Mouse (Mus musculus) cortical plate, adult 2 months (tissue): ENCODE measurements around the gene Itgb1. TPM values are rescaled to one million over a fixed set of nuclear protein-coding genes. Genes with fewer than 3 reads are reported as not detected.

Source experiments
- H3K27ac ChIP-seq: fragments of 200-500 bp; 2 replicates; pipeline ENCODE4 v1.5.1; 2012; ENCODE audit warnings: low read length, control low read depth, inconsistent platforms; ENCODE audit not compliant: insufficient read depth
- H3K4me1 ChIP-seq: fragments of 200-500 bp; 2 replicates; pipeline ENCODE4 v1.6.1; 2011; ENCODE audit warnings: low read length; ENCODE audit not compliant: control insufficient read depth, insufficient read depth
- H3K4me3 ChIP-seq: fragments of 200-500 bp; 2 replicates; pipeline ENCODE4 v1.5.1; 2011; ENCODE audit warnings: mild to moderate bottlenecking, low read length, control low read depth; ENCODE audit not compliant: insufficient read depth
- CTCF ChIP-seq: fragments of 200-500 bp; IDR thresholded peaks from 2 replicates; pipeline ENCODE4 v1.5.1; 2011; ENCODE audit warnings: mild to moderate bottlenecking, control low read depth, low read length; ENCODE audit not compliant: insufficient read depth; ENCODE audit errors: extremely low read depth
- POLR2A ChIP-seq: fragments of 200-500 bp; IDR thresholded peaks from 2 replicates; pipeline ENCODE4 v1.6.1; 2011; ENCODE audit warnings: mild to moderate bottlenecking, low read length, control low read depth; ENCODE audit not compliant: insufficient read depth; ENCODE audit errors: extremely low read depth
- polyA plus RNA-seq: library from polyadenylated mRNA; depleted of rRNA; stranded (reverse); fragments of >200 nt; gene quantifications from 2 replicates; pipeline ENCODE4 v1.2.3, GENCODE M21; 2012

Itgb1 gene
- polyA plus RNA-seq, 1 experiment, result 40.8 TPM

DNA sequence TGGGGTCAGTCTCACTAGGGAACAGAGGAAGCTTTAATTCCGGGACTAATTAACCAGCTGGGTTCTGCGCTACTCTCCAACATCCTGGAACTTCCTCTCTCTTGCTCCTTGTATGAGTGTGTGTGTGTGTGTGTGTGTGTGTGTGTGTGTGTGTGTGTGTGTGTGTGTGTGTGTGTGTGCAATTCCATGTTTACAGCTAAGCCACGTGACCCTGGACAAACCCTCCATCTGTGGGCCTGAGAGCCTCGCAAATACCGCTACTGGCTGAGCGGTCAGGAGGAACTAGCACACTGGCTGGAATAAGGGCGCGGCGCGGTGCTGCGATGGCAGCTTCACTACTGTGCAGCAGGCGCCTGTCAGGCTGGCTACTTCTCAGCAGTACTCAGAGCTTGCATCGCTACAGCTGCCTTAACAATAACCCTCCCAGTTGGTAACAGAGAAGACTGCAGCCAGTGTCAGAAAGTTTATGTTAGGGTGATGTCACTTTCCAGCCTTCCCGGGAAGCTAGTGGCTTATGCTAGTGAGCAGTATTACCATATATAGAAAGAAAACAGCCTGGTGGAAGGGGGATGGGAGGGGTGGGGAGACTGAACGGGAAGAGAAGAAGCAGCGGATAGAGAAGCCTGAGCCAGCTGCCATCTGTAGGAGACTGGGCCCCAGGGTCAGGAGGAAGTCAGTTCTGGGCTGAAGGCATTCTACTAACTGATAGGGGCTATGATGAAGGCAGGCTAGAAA lies 30.9 kb upstream of the Itgb1 start:
- peak overlapping the region; percentile 55 for H3K27ac ChIP-seq
- no peaks in the 10 kb centered on the region for H3K4me1 ChIP-seq
- peak overlapping the region; percentile 22 for H3K4me3 ChIP-seq
- no peak for TF ChIP-seq POLR2A
- TF ChIP-seq CTCF, result no peak

DNA sequence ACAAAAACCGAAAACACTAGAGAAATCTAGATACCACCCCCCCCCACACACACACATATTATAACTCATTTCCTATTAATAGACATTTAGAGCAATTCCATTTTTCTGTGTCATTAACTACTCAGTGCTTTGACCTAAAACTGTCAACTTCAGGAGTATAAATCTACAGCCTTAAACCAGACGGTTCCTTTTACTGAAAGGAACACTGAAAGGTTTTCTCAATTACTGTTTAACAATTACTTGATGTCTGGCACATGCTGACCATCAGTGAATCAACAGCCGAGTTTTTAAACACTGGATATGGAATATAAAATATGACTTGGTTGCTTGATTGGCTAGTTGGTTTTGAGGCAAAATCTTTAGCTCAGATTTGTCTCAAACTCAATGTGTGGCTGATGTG lies 23.3 kb upstream of the Itgb1 start:
- H3K4me1 ChIP-seq, result no peaks in the 10 kb centered on the region
- no peak overlapping the region for H3K4me3 ChIP-seq
- no peak for TF ChIP-seq POLR2A
- no peak overlapping the region for H3K27ac ChIP-seq

DNA sequence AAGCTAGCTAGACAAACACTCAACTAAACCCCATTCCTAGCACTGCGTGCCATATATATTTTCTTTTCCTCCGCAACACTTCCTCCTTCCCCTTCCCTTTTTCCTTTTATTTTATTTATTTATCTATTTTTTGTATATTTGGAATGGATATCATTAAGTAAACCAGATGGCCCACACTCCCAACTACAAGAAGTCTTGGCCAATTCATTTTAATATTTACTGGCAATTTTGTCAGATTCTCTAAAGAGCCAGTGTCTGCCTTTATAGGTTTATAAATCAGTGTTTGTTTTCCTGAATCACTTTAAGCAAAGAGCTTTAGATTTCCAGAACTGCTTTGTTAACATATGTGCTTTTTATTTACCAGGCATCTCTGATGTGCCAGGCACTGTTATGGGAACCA lies 22.8 kb upstream of the Itgb1 start:
- Histone ChIP-seq H3K4me3 (no peak overlapping the region), H3K27ac (no peak overlapping the region), H3K4me1 (no peaks in the 10 kb centered on the region)
- TF ChIP-seq POLR2A, result no peak
- TF ChIP-seq CTCF, result no peak

DNA sequence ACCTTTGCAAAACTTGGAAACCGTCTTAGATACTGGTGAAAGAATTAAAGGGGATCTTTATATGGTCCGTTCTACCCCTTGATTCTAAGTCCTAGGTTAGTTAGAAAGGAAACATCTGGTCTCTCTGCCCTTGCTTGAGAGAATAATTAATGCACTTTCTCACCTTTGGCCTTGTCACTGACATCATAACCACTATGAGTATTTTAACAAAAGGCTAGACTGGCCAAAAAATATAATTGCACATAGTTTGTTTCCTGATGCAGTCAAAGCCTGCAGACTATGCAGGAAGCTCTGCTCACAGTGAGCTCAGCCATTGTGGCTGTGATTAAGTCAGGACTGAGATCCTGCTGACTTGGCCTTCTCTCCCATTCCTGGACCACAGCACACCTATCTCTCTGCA lies 22.3 kb upstream of the Itgb1 start:
- Histone ChIP-seq H3K27ac (no peak overlapping the region), H3K4me1 (no peaks in the 10 kb centered on the region), H3K4me3 (no peak overlapping the region)
- TF ChIP-seq CTCF (no peak), POLR2A (no peak)

DNA sequence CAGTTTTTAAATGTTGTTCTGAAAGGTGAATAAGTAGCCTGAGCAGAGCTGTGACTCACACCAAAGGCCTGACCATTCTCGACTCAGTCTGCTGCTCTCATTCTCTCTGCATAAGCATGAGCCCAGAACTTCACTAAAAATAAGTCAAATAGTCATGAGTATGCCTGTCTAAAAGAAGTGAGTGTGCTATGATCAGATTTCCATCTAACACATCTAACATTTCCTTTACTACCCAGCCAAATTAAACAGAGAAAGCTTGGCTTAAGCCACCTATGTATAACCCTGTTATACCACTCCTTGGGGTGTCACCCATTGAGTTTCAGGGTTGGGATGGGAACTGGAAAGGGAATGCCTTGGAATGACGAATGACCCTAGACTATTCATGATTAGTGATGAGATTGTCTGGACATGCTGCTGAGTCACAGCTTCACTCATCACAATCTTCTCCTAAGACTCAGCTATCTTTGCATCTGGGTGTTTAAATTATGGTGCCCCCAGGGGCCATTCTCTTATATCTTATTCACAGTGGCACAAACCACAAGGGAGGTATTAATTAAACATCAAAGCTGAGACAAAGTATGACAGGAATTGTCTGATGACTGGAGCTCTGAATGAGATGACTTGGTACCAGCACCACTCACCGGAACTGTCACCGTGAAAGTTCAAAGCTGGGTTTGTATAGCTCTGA lies 18.7 kb upstream of the Itgb1 start:
- TF ChIP-seq POLR2A (no peak), CTCF (no peak)
- Histone ChIP-seq H3K4me3 (no peak overlapping the region), H3K27ac (no peak overlapping the region), H3K4me1 (no peaks in the 10 kb centered on the region)

DNA sequence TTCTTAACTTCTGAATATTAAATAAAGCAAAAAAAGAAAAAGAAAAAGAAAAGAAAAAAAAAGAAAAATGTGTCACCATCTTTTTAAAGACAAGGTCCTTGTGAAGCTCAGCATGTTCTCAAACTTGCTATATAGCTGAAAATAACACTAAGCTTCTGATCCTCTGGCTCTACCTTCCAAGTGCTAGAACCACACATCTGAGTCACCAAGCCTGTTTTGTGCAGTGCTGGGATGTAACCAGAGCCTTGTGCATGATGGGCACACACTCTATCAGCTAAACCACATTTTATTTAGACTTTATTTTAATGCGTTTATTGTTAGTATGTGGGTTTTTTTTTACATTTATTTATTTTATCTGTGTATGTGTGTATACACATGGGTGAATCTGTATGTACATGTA lies 13.6 kb upstream of the Itgb1 start:
- TF ChIP-seq CTCF (no peak), POLR2A (no peak)
- Histone ChIP-seq H3K4me1 (no peaks in the 10 kb centered on the region; the same call in 1 of the 2 replicates), H3K4me3 (no peak overlapping the region)

DNA sequence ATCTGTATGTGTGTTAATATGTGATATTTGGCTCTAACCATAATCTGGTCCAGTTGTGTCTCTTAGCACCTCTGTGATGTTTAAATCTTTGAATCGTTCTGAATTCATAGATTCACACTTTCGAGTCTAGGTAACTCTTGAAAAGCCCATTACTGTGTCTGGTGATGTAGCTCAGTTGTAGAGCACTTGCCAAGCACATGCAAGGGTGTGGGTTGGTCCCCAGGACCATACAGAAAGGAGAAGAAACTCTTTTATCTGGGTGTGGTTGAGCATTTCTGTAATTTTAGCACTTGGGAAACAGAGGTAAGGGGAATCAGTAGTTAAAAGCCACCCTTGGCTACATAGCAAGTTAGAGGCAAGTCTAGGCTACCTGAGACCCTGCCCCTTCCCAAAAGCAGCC lies 13.0 kb upstream of the Itgb1 start:
- no peak overlapping the region for H3K4me3 ChIP-seq
- TF ChIP-seq CTCF (no peak), POLR2A (no peak)
- no peaks in the 10 kb centered on the region; the same call in 1 of the 2 replicates for H3K4me1 ChIP-seq
- peak overlapping the region; percentile 46; the same call in 1 of the 2 replicates for H3K27ac ChIP-seq

More for the DNA sequence above, 13.6 kb upstream of the Itgb1 start:
- peak overlapping the region; percentile 71; the same call in 1 of the 2 replicates for H3K27ac ChIP-seq

DNA sequence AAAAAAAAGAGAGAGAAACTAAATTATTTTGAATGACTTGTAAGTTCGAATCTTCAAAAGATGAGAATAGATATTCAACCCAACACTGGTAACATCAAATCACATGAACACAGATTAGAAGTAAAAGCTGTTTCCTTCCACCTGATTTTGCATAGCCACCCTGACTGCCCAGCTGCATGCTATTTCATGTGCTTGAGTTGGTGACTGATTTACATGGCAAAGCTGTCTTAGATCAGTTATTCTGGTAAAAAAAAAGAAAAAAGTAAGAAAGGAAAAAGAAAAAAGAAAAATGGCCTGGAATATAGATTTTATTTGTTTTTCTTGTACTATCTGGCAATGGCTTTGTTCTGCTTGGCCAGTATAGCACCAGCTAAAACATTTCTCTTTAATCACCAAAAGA lies 12.5 kb upstream of the Itgb1 start:
- no peak for TF ChIP-seq POLR2A
- no peak for TF ChIP-seq CTCF
- no peak overlapping the region for H3K27ac ChIP-seq

DNA sequence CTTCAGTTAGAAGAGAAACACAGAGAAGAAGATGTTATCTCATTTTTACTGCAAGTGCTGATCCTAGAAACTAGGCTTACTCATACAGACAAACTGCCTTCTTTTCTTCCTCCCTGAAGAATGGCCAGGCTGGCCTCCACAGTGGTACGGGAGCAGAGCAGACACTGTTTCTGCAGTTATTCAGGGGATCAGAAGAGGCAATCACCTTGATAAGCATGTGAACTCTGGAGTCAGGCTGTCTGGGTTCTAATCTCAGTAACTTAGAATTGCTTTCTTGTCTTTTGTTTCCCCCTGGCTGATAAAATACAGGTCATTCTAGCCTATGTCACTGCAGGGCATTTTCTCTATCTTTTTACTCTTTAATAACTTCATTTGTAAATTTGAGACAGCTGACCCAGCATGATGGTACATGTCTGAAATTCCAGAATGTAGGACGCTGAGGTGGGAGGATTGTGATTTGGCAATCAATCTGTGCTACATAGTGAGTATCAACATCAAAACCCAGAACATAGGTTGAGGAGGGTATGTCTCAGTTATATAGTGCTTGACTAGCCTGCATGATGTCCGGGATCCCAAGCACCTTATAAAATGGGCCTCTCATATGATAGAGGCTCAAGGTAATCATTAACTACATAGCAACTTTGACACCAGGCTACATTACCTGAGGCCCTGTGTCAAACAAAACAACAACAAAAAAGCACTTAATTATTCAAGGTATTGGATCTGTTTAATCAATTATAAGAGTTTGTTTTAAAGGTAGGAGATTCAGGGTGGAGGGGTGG lies 9.4 kb upstream of the Itgb1 start:
- no peak overlapping the region for H3K27ac ChIP-seq
- TF ChIP-seq CTCF (no peak), POLR2A (no peak)
- no peak overlapping the region for H3K4me3 ChIP-seq
- no peaks in the 10 kb centered on the region; the same call in 1 of the 2 replicates for H3K4me1 ChIP-seq

More for the DNA sequence above, 12.5 kb upstream of the Itgb1 start:
- H3K4me3 ChIP-seq, result no peak overlapping the region
- H3K4me1 ChIP-seq, result no peaks in the 10 kb centered on the region; the same call in 1 of the 2 replicates
